Mouse (Mus musculus) hindbrain, embryonic 12.5 days (tissue): ENCODE data around the gene Usp2. TPM values are rescaled to one million over a fixed set of nuclear protein-coding genes. Genes with fewer than 3 reads are reported as not detected.
A peak's percentile ranks its signal among the peaks of the same experiment; 100 is the strongest.

Experiments
- ATAC-seq: fragments of 200-750 bp; cut with Nextera tagmentation; 2 replicates; pipeline ENCODE4 v1.8.0; 2017; ENCODE audit warnings: moderate TSS enrichment; ENCODE audit not compliant: low FRiP score
- H3K27ac ChIP-seq: fragments of 300-500 bp; sonication (generic); 2 replicates; pipeline ENCODE4 v1.5.1; 2016; ENCODE audit warnings: mild to moderate bottlenecking
- H3K27me3 ChIP-seq: fragments of 300-500 bp; sonication (generic); 2 replicates; pipeline ENCODE4 v1.6.1; 2016; ENCODE audit warnings: mild to moderate bottlenecking
- H3K36me3 ChIP-seq: fragments of 300-500 bp; sonication (generic); 2 replicates; pipeline ENCODE4 v1.6.1; 2016; ENCODE audit warnings: mild to moderate bottlenecking
- H3K4me1 ChIP-seq: fragments of 300-500 bp; sonication (generic); 2 replicates; pipeline ENCODE4 v1.6.1; 2016
- H3K4me2 ChIP-seq: fragments of 300-500 bp; sonication (generic); replicated peaks from 2 replicates; pipeline ENCODE4 v1.6.1; 2016; ENCODE audit warnings: mild to moderate bottlenecking
- H3K4me3 ChIP-seq: fragments of 300-500 bp; sonication (generic); 2 replicates; pipeline ENCODE4 v1.5.1; 2016; ENCODE audit warnings: mild to moderate bottlenecking
- H3K9ac ChIP-seq: fragments of 300-500 bp; sonication (generic); 2 replicates; pipeline ENCODE4 v1.6.1; 2016; ENCODE audit warnings: mild to moderate bottlenecking, moderate library complexity
- H3K9me3 ChIP-seq: fragments of 300-500 bp; sonication (generic); replicated peaks from 2 replicates; pipeline ENCODE4 v1.6.1; 2016; ENCODE audit warnings: mild to moderate bottlenecking
- WGBS: fragments of 180-500 bp; shearing (Covaris S2); methylation state at CpG from one replicate; pipeline ENCODE4 v1.1.7; 2016; 5-methylcytosine and 5-hydroxymethylcytosine counted together
- polyA plus RNA-seq: library from polyadenylated mRNA; unstranded; fragments of >200 nt; fragmentation: Nextera tagmentation; extraction: Ambion mirVana; gene quantifications from 2 replicates; pipeline ENCODE4 v1.2.1, GENCODE M21; 2016

Gene Usp2
- polyA plus RNA-seq, 1 experiment from 2014 or later: 14.2 TPM

- Histone ChIP-seq H3K9me3 (no peaks in the 10 kb centered on the region), H3K4me2 (no peak overlapping the region), H3K4me1 (peaks cover 3% of the 10 kb centered on the region), H3K27ac (no peak overlapping the region), H3K27me3 (peaks cover 31% of the 10 kb centered on the region), H3K9ac (no peak overlapping the region), H3K36me3 (no peaks in the 10 kb centered on the region), H3K4me3 (no peak overlapping the region)
- ATAC-seq: no peak
- 76% methylated on average over 15 of the region's 15 CpGs for WGBS
These were observed 18.1 kb upstream of the Usp2 start for GRCm38 (mm10) chr9:44048541-44049380.

GRCm38 (mm10) chr9:44049381-44050165, 17.2 kb upstream of the Usp2 start:
- ATAC-seq: no peak
- Histone ChIP-seq H3K4me3 (no peak overlapping the region), H3K9me3 (no peaks in the 10 kb centered on the region), H3K4me2 (no peak overlapping the region), H3K9ac (no peak overlapping the region), H3K36me3 (no peaks in the 10 kb centered on the region), H3K27me3 (peaks cover 23% of the 10 kb centered on the region), H3K4me1 (no peaks in the 10 kb centered on the region), H3K27ac (no peak overlapping the region)
- 93% methylated on average over 8 of the region's 8 CpGs for WGBS

- Histone ChIP-seq H3K4me1 (no peaks in the 10 kb centered on the region), H3K4me2 (no peak overlapping the region), H3K27me3 (0 out of 2 replicates have a peak, but pooled peaks cover 2% of the 10 kb centered on the region), H3K9ac (no peak overlapping the region), H3K27ac (no peak overlapping the region), H3K9me3 (0 out of 2 replicates have a peak, but pooled peaks cover 5% of the 10 kb centered on the region), H3K4me3 (no peak overlapping the region), H3K36me3 (no peaks in the 10 kb centered on the region)
- 63% methylated on average over 3 of the region's 3 CpGs for WGBS
- no peak for ATAC-seq
These were observed 14.0 kb upstream of the Usp2 start for GRCm38 (mm10) chr9:44052855-44053254.

- H3K27ac ChIP-seq: no peak overlapping the region
- WGBS: 78% methylated on average over 1 of the region's 1 CpGs
- H3K36me3 ChIP-seq: no peaks in the 10 kb centered on the region
- H3K27me3 ChIP-seq: 0 out of 2 replicates have a peak, but pooled peaks cover 2% of the 10 kb centered on the region
- H3K4me3 ChIP-seq: no peak overlapping the region
- 0 out of 2 replicates have a peak, but pooled peaks cover 5% of the 10 kb centered on the region for H3K9me3 ChIP-seq
- H3K9ac ChIP-seq: no peak overlapping the region
- no peak for ATAC-seq
- no peaks in the 10 kb centered on the region for H3K4me1 ChIP-seq
- no peak overlapping the region for H3K4me2 ChIP-seq
These were observed 12.9 kb upstream of the Usp2 start for GRCm38 (mm10) chr9:44053936-44054335.

GRCm38 (mm10) chr9:44058606-44059005, 8.2 kb upstream of the Usp2 start:
- no peaks in the 10 kb centered on the region for H3K36me3 ChIP-seq
- no peak for ATAC-seq

GRCm38 (mm10) chr9:44065177-44065576, 1.6 kb upstream of the Usp2 start:
- Histone ChIP-seq H3K4me1 (peaks cover 11% of the 10 kb centered on the region), H3K9me3 (no peaks in the 10 kb centered on the region), H3K4me3 (no peak overlapping the region), H3K27me3 (no peaks in the 10 kb centered on the region), H3K27ac (no peak overlapping the region), H3K36me3 (no peaks in the 10 kb centered on the region), H3K9ac (no peak overlapping the region), H3K4me2 (no peak overlapping the region)
- WGBS: 27% methylated on average over 1 of the region's 1 CpGs
- no peak for ATAC-seq

More at GRCm38 (mm10) chr9:44058606-44059005, 8.2 kb upstream of the Usp2 start:
- H3K27ac ChIP-seq: no peak overlapping the region
- H3K4me2 ChIP-seq: no peak overlapping the region
- H3K4me1 ChIP-seq: no peaks in the 10 kb centered on the region
- no peak overlapping the region for H3K4me3 ChIP-seq
- H3K9ac ChIP-seq: no peak overlapping the region
- 0 out of 2 replicates have a peak, but pooled peaks cover 5% of the 10 kb centered on the region for H3K9me3 ChIP-seq
- H3K27me3 ChIP-seq: no peaks in the 10 kb centered on the region
- WGBS: 88% methylated on average over 6 of the region's 6 CpGs

- H3K4me1 ChIP-seq: peaks cover 32% of the 10 kb centered on the region
- H3K27me3 ChIP-seq: no peaks in the 10 kb centered on the region; the same call in 1 of the 2 replicates
- H3K9ac ChIP-seq: peak overlapping the region; percentile 65
- H3K4me3 ChIP-seq: peak overlapping the region; percentile 47
- 8% methylated on average over 15 of the region's 15 CpGs for WGBS
- H3K4me2 ChIP-seq: peak overlapping the region; percentile 88
- H3K36me3 ChIP-seq: no peaks in the 10 kb centered on the region
- no peak overlapping the region for H3K27ac ChIP-seq
- ATAC-seq: no peak
- H3K9me3 ChIP-seq: no peaks in the 10 kb centered on the region
These were observed 579 bp downstream of the Usp2 start for GRCm38 (mm10) chr9:44067241-44067959.

GRCm38 (mm10) chr9:44067960-44068330, 1.1 kb downstream of the Usp2 start:
- 88% methylated on average over 6 of the region's 6 CpGs for WGBS
- no peaks in the 10 kb centered on the region for H3K36me3 ChIP-seq
- H3K9ac ChIP-seq: no peak overlapping the region
- no peak overlapping the region for H3K4me2 ChIP-seq
- no peak overlapping the region for H3K27ac ChIP-seq
- no peak overlapping the region for H3K4me3 ChIP-seq
- no peaks in the 10 kb centered on the region for H3K9me3 ChIP-seq
- peaks cover 37% of the 10 kb centered on the region for H3K4me1 ChIP-seq
- H3K27me3 ChIP-seq: no peaks in the 10 kb centered on the region; the same call in 1 of the 2 replicates
- no peak for ATAC-seq

GRCm38 (mm10) chr9:44069252-44069651, 2.4 kb downstream of the Usp2 start:
- no peaks in the 10 kb centered on the region for H3K9me3 ChIP-seq
- no peaks in the 10 kb centered on the region for H3K36me3 ChIP-seq
- no peaks in the 10 kb centered on the region; the same call in 1 of the 2 replicates for H3K27me3 ChIP-seq
- no peak for ATAC-seq
- H3K9ac ChIP-seq: no peak overlapping the region
- 33% methylated on average over 7 of the region's 7 CpGs for WGBS
- H3K4me3 ChIP-seq: no peak overlapping the region
- no peak overlapping the region for H3K4me2 ChIP-seq
- no peak overlapping the region for H3K27ac ChIP-seq
- H3K4me1 ChIP-seq: peaks cover 42% of the 10 kb centered on the region

GRCm38 (mm10) chr9:44070113-44070843, 3.5 kb downstream of the Usp2 start:
- no peak overlapping the region for H3K9ac ChIP-seq
- 72% methylated on average over 14 of the region's 14 CpGs for WGBS
- H3K4me2 ChIP-seq: no peak overlapping the region
- H3K27me3 ChIP-seq: no peaks in the 10 kb centered on the region; the same call in 1 of the 2 replicates
- H3K36me3 ChIP-seq: no peaks in the 10 kb centered on the region
- ATAC-seq: no peak
- H3K9me3 ChIP-seq: no peaks in the 10 kb centered on the region
- no peak overlapping the region for H3K27ac ChIP-seq
- peaks cover 42% of the 10 kb centered on the region for H3K4me1 ChIP-seq
- H3K4me3 ChIP-seq: no peak overlapping the region

- Histone ChIP-seq H3K9me3 (no peaks in the 10 kb centered on the region), H3K4me1 (peaks cover 42% of the 10 kb centered on the region), H3K4me2 (no peak overlapping the region), H3K9ac (no peak overlapping the region), H3K27ac (peak overlapping the region; percentile 30; the same call in 1 of the 2 replicates), H3K36me3 (no peaks in the 10 kb centered on the region), H3K4me3 (no peak overlapping the region), H3K27me3 (no peaks in the 10 kb centered on the region; the same call in 1 of the 2 replicates)
- ATAC-seq: no peak
- WGBS: 33% methylated on average over 8 of the region's 8 CpGs
These were observed 4.0 kb downstream of the Usp2 start for GRCm38 (mm10) chr9:44070844-44071231.
